Mouse (Mus musculus): ENCODE measurements at regions not wholly inside any gene's neighbourhood (a gene's known extent, or its start where the extent isn't known, plus 50 kb on each side); places are given as distances from the start of the nearest gene placed in this dataset.

- TF ChIP-seq POLR2A (IDR thresholded peaks at IDR 0.05; ENCODE audit: extremely low read depth, insufficient read depth, low read length) (no peak), CTCF (IDR thresholded peaks at IDR 0.05; ENCODE audit: extremely low read depth, insufficient read depth, low read length) (no peak)
Observed at GRCm38 (mm10) chr10:37079535-37079934, 59.2 kb downstream of the Marcks start.
